Mouse (Mus musculus) CH12.LX (cell line): Measurements from ENCODE around the gene Rtn1. TPM values are rescaled to one million over a fixed set of nuclear protein-coding genes. Genes with fewer than 3 reads are reported as not detected.
"Not testable (repeated sequence)": the region's sequence is repeated elsewhere in the genome, so short reads cannot be mapped to it uniquely, and the experiment has no call there.

Experiments used
- DNase-seq: peaks from one replicate; pipeline ENCODE4 v3.0.0-alpha.2; 2013; ENCODE audit errors: extremely low read depth
- H3K27ac ChIP-seq: 2 replicates; pipeline ENCODE4 v1.5.1; 2012; ENCODE audit warnings: low read depth, mild to moderate bottlenecking, control low read depth, moderate library complexity; ENCODE audit not compliant: insufficient read depth
- H3K27me3 ChIP-seq: replicated peaks from 2 replicates; pipeline ENCODE3; 2012; ENCODE audit warnings: inconsistent platforms
- H3K36me3 ChIP-seq, 2 experiments: replicated peaks in 1 of 2; 2 replicates each; pipeline versions ENCODE3 to v1.6.1; 2012; ENCODE audit warnings: inconsistent platforms in 1 of 2, low read length in 1 of 2, mild to moderate bottlenecking in 1 of 2, mixed read lengths in 1 of 2, moderate library complexity in 1 of 2; ENCODE audit not compliant: control insufficient read depth in 1 of 2, insufficient read depth in 1 of 2
- H3K4me1 ChIP-seq, 2 experiments: 2 replicates each; pipeline ENCODE4 v1.6.1; 2012; ENCODE audit warnings: inconsistent platforms in 1 of 2, moderate library complexity in 1 of 2; ENCODE audit not compliant: insufficient read depth in 2 of 2, control insufficient read depth in 1 of 2
- H3K4me2 ChIP-seq: 2 replicates; pipeline ENCODE4 v1.6.1; 2012; ENCODE audit warnings: low read depth, mild to moderate bottlenecking, control low read depth; ENCODE audit not compliant: poor library complexity, insufficient read depth, severe bottlenecking
- H3K4me3 ChIP-seq, 3 experiments: fragments of 150-350 bp in 1 of 3; sonication (generic) in 1 of 3; replicated peaks in 1 of 3; 2 replicates each; pipeline versions ENCODE3 to v1.5.1; 2011 to 2012; ENCODE audit warnings: low read depth in 2 of 3, low read length in 2 of 3, mild to moderate bottlenecking in 2 of 3, moderate library complexity in 2 of 3, control low read depth in 1 of 3, improper control_type of control experiment in 1 of 3, inconsistent platforms in 1 of 3, mixed read lengths in 1 of 3; ENCODE audit not compliant: poor library complexity in 1 of 3
- H3K79me2 ChIP-seq: replicated peaks from 2 replicates; pipeline ENCODE4 v1.6.1; 2012; ENCODE audit warnings: mild to moderate bottlenecking, moderate library complexity; ENCODE audit not compliant: control insufficient read depth, poor library complexity, insufficient read depth, severe bottlenecking; ENCODE audit errors: extremely low read depth
- H3K9ac ChIP-seq: 2 replicates; pipeline ENCODE4 v1.6.1; 2012; ENCODE audit warnings: low read depth, mild to moderate bottlenecking, control low read depth, moderate library complexity; ENCODE audit not compliant: insufficient read depth
- H3K9me3 ChIP-seq: replicated peaks from 2 replicates; pipeline ENCODE3; 2012; ENCODE audit warnings: low read length, inconsistent platforms, mixed read lengths
- BHLHE40 ChIP-seq: IDR thresholded peaks from 2 replicates; pipeline ENCODE4 v1.6.1; 2011; ENCODE audit warnings: mild to moderate bottlenecking, low read depth, low read length, improper control_type of control experiment
- CHD1 ChIP-seq: IDR thresholded peaks from 2 replicates; pipeline ENCODE4 v1.6.1; 2012; ENCODE audit warnings: low read depth, low read length, improper control_type of control experiment, inconsistent platforms
- CTCF ChIP-seq, 2 experiments: IDR thresholded peaks in 1 of 2; conservative IDR thresholded peaks in 1 of 2; 2 replicates each; pipeline ENCODE4 v1.5.1; 2011 to 2012; ENCODE audit warnings: low read depth in 2 of 2, low read length in 2 of 2, improper control_type of control experiment in 1 of 2, inconsistent platforms in 1 of 2, mild to moderate bottlenecking in 1 of 2, moderate library complexity in 1 of 2
- ELF1 ChIP-seq: IDR thresholded peaks from 2 replicates; pipeline ENCODE4 v1.6.1; 2014; ENCODE audit warnings: low read depth, mild to moderate bottlenecking, inconsistent platforms, low read length, improper control_type of control experiment
- ETS1 ChIP-seq: conservative IDR thresholded peaks from 2 replicates; pipeline ENCODE4 v1.6.1; 2012; ENCODE audit warnings: low read depth, mild to moderate bottlenecking, inconsistent platforms, low read length, improper control_type of control experiment, moderate library complexity
- IRF4 ChIP-seq: IDR thresholded peaks from 2 replicates; pipeline ENCODE4 v1.6.1; 2014; ENCODE audit warnings: low read depth, mild to moderate bottlenecking, inconsistent platforms, low read length, improper control_type of control experiment
- MAFK ChIP-seq: IDR thresholded peaks from 2 replicates; pipeline ENCODE4 v1.6.1; 2011; ENCODE audit warnings: low read length, improper control_type of control experiment; ENCODE audit not compliant: insufficient replicate concordance
- TCF12 ChIP-seq: IDR thresholded peaks from 2 replicates; pipeline ENCODE4 v1.6.1; 2014; ENCODE audit warnings: low read depth, mild to moderate bottlenecking, inconsistent platforms, low read length, improper control_type of control experiment
- UBTF ChIP-seq: IDR thresholded peaks from 2 replicates; pipeline ENCODE4 v1.6.1; 2012; ENCODE audit warnings: low read depth, mild to moderate bottlenecking, inconsistent platforms, low read length, improper control_type of control experiment, moderate library complexity
- USF1 ChIP-seq: IDR thresholded peaks from 2 replicates; pipeline ENCODE4 v1.6.1; 2014; ENCODE audit warnings: low read depth, mild to moderate bottlenecking, inconsistent platforms, low read length, improper control_type of control experiment
- USF2 ChIP-seq: conservative IDR thresholded peaks from 2 replicates; pipeline ENCODE4 v1.6.1; 2011; ENCODE audit warnings: low read depth, low read length, improper control_type of control experiment
- dilution Hi-C: fragments of 300-500 bp; cut with MboI; formaldehyde crosslinking; loops from 2 replicates; pipeline ENCODE4 v1.14.3; 2020; ENCODE audit warnings: low sequenced_read_pairs; ENCODE audit not compliant: extremely low pct_unique_long_range_greater_than_20kb, extremely low pct_ligation_motif_present
- in situ Hi-C: fragments of 300-500 bp; cut with MboI; formaldehyde crosslinking; loops from 3 replicates; pipeline ENCODE4 v1.14.3; 2019; ENCODE audit warnings: low sequenced_read_pairs, low pct_ligation_motif_present, low pct_unique_long_range_greater_than_20kb, mixed read lengths
- polyA plus RNA-seq: library from polyadenylated mRNA; unstranded; fragments of >175 nt; gene quantifications from 2 replicates; pipeline ENCODE4 v1.2.1, GENCODE M21; 2012; ENCODE audit warnings: low read depth; ENCODE audit not compliant: insufficient read length
- total RNA-seq, 2 experiments: library from RNA; depleted of rRNA; stranded (reverse); fragments of 300-350 nt in 1 of 2; fragments of >200 nt in 1 of 2; gene quantifications; 2 replicates each; pipeline ENCODE4 v1.2.3; 2012 to 2014

The Rtn1 gene
- total and polyA plus RNA-seq, 3 experiments, result 0.08 to 0.17 TPM; not detected in 1

- Histone ChIP-seq H3K79me2 (no peaks in the 10 kb centered on the region), H3K4me1 (peaks cover 16 to 39% of the 10 kb centered on the region in 2 experiments), H3K36me3 (no peaks in the 10 kb centered on the region), H3K9me3 (no peaks in the 10 kb centered on the region), H3K4me3 (no peak overlapping the region), H3K4me2 (no peak overlapping the region), H3K27me3 (no peaks in the 10 kb centered on the region), H3K9ac (no peak overlapping the region), H3K27ac (no peak overlapping the region)
- dilution Hi-C loops, result no loop called here
- peak; percentile 18 for DNase-seq
- in situ Hi-C loops, result no loop called here
- TF ChIP-seq BHLHE40, result peak; percentile 90
- no peak for TF ChIP-seq UBTF
- TF ChIP-seq USF2, result 0 out of 2 replicates have a peak, but pooled peaks have one; percentile 14
- peak; percentile 30 for TF ChIP-seq USF1
Observed at GRCm38 (mm10) chr12:72296552-72296951, 112.3 kb downstream of the Rtn1 start.

GRCm38 (mm10) chr12:72293185-72293584 is 115.7 kb downstream of the Rtn1 start:
- H3K4me2 ChIP-seq, H3K27ac ChIP-seq, H3K9me3 ChIP-seq, H3K36me3 ChIP-seq, dilution Hi-C loops, H3K4me3 ChIP-seq, H3K9ac ChIP-seq, H3K27me3 ChIP-seq, in situ Hi-C loops, H3K79me2 ChIP-seq: not testable (repeated sequence)
- peak; percentile 91; the same call in 1 of the 2 replicates for TF ChIP-seq CHD1
- peak; percentile 41; the same call in 1 of the 2 replicates for TF ChIP-seq IRF4
- TF ChIP-seq ETS1, result 0 out of 2 replicates have a peak, but pooled peaks have one; percentile 7
- peaks cover 16 to 50% of the 10 kb centered on the region in 2 experiments for H3K4me1 ChIP-seq
- peak; percentile 88 for DNase-seq

GRCm38 (mm10) chr12:72292566-72292965 is 116.3 kb downstream of the Rtn1 start:
- TF ChIP-seq MAFK, result no peak
- TF ChIP-seq TCF12, result no peak
- TF ChIP-seq CHD1, result no peak
- TF ChIP-seq ELF1, result 0 out of 2 replicates have a peak, but pooled peaks have one; percentile 26
- TF ChIP-seq CTCF (conservative IDR thresholded peaks at IDR 0.05 in 1 of 2, IDR thresholded peaks at IDR 0.05 in 1 of 2; ENCODE audit: low read depth in 2 of 2, low read length in 2 of 2), result no peak
- TF ChIP-seq UBTF, result no peak
- Histone ChIP-seq H3K4me2 (peak overlapping the region; percentile 50; the same call in 1 of the 2 replicates), H3K27me3 (no peaks in the 10 kb centered on the region), H3K36me3 (no peaks in the 10 kb centered on the region), H3K79me2 (no peaks in the 10 kb centered on the region), H3K4me3 (no peak overlapping the region), H3K4me1 (peaks cover 16 to 52% of the 10 kb centered on the region in 2 experiments), H3K9me3 (no peaks in the 10 kb centered on the region), H3K27ac (peak overlapping the region; percentile 60; the same call in 1 of the 2 replicates), H3K9ac (peak overlapping the region; percentile 26; the same call in 1 of the 2 replicates)
- in situ Hi-C loops, result no loop called here
- dilution Hi-C loops, result no loop called here
- DNase-seq, result no peak
